Mouse (Mus musculus) spleen, adult 2 months (tissue): ENCODE results near the gene Ahcyl2.

Source experiments
- CTCF ChIP-seq: fragments of 200-500 bp; IDR thresholded peaks from 2 replicates; pipeline ENCODE4 v1.5.1; 2011; ENCODE audit warnings: mild to moderate bottlenecking, inconsistent platforms; ENCODE audit not compliant: insufficient read depth, insufficient read length, insufficient replicate concordance; ENCODE audit errors: extremely low read depth
- POLR2A ChIP-seq: fragments of 200-500 bp; IDR thresholded peaks from 2 replicates; pipeline ENCODE4 v1.6.1; 2011; ENCODE audit warnings: low read depth, low read length, inconsistent platforms

GRCm38 (mm10) chr6:29882870-29883269, 115.1 kb downstream of the Ahcyl2 start:
- TF ChIP-seq POLR2A (no peak), CTCF (no peak)
